Mouse (Mus musculus): ENCODE results near the gene Saysd1.

DNA sequence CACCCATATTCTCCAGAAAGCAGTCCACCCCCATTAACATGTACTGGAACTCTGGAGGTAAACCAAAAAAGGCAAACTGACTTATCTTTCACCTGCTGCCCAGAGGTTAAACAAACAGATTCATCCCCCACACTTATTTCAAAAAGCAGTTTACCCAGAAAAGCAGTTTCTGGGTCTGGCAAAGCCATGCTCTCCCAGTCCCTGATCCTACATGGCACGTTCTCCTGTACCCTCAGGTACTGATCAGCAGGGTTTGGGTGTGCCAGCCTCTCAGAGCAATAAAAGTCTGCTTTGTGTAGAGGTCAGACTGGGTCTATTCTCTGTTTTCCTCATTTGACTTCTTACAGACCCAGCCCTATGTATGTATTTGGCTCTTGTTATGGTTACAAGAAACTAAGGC, 57.2 kb downstream of the Saysd1 start:
- TF ChIP-seq CTCF (conservative IDR thresholded peaks at IDR 0.05 in 1 of 2, IDR thresholded peaks at IDR 0.05 in 1 of 2; ENCODE audit: low read depth in 2 of 2, low read length in 2 of 2) (no peak), POLR2AphosphoS2 (IDR thresholded peaks at IDR 0.05; ENCODE audit: low read depth, low read length) (no peak), RAD21 (IDR thresholded peaks at IDR 0.05; ENCODE audit: low read depth, low read length) (no peak), CHD2 (IDR thresholded peaks at IDR 0.05; ENCODE audit: low read length) (no peak)

All from CH12.LX (cell line).